ENCODE assay signal across 10 mouse cellular contexts in genomic region chr19:9081311-9082190, GRCm38 (mm10). TPM values are rescaled to one million over a fixed set of nuclear protein-coding genes. Genes with fewer than 3 reads are reported as not detected.
DNase-seq lines count a peak whose midpoint lies in the region; ATAC-seq and TF ChIP-seq lines count a peak whose summit lies in the region.
"Had no signal": no experiment of that assay in that cellular context is flagged by ENCODE, and none has a peak within 500 bp of the region (broad histone marks: within the 10 kb centered on the region; RNA-seq: fewer than 3 reads in every experiment).

No protein-coding gene starts in this region.

- intact Hi-C loops in heart, postnatal 36 days (cut with DNase I), result loop anchor here (1.0 to 2.0 kb wide), 3 partner anchors 29 to 105 kb away; no protein-coding TSS in a partner anchor

- peak overlapping the region; percentile 55; the same call in 1 of the 2 replicates for H3K4me2 ChIP-seq in heart, embryonic 14.5 days (ENCODE audit: low read length)
- H3K4me2 ChIP-seq in forebrain, embryonic 13.5 days, result peak overlapping the region; percentile 22
- H3K4me2 ChIP-seq in limb, embryonic 14.5 days (replicated peaks; ENCODE audit: low read depth, low read length, severe bottlenecking), result peak overlapping the region; percentile 35; the same call in 1 of the 2 replicates
- peak overlapping the region; percentile 30; the same call in 1 of the 2 replicates for H3K4me2 ChIP-seq in neural tube, embryonic 14.5 days (ENCODE audit: low read depth, low read length)

- no peak for ATAC-seq in heart, embryonic 14.5 days (ENCODE audit: insufficient number of reproducible peaks, insufficient read depth, low FRiP score, low read depth)
- peak; percentile 34; the same call in 1 of the 2 replicates for ATAC-seq in forebrain, embryonic 13.5 days
- no peak for ATAC-seq in limb, embryonic 14.5 days (ENCODE audit: low FRiP score, low read depth)
- peak; percentile 38; the same call in 1 of the 2 replicates for ATAC-seq in neural tube, embryonic 14.5 days (ENCODE audit: low read depth)

- H3K4me1 ChIP-seq in heart, embryonic 14.5 days (ENCODE audit: control insufficient read depth in 2 of 2, insufficient read depth in 2 of 2, low read length in 2 of 2), result peaks cover 11 to 22% of the 10 kb centered on the region in 2 experiments
- peaks cover 4% of the 10 kb centered on the region; the same call in 1 of the 2 replicates for H3K4me1 ChIP-seq in forebrain, embryonic 13.5 days
- H3K4me1 ChIP-seq in limb, embryonic 14.5 days (ENCODE audit: control insufficient read depth, insufficient read depth, low read length), result no peaks in the 10 kb centered on the region; the same call in 1 of the 2 replicates
- no peaks in the 10 kb centered on the region for H3K4me1 ChIP-seq in neural tube, embryonic 14.5 days (ENCODE audit: control insufficient read depth, insufficient read depth, low read length)

- TF ChIP-seq POLR2A in limb, embryonic 14.5 days (IDR thresholded peaks at IDR 0.05; ENCODE audit: borderline replicate concordance, extremely low read depth, insufficient read depth, insufficient read length), result no peak

- no peaks in the 10 kb centered on the region for H3K36me3 ChIP-seq in heart, embryonic 14.5 days (ENCODE audit: control insufficient read depth, insufficient read depth, low read length)
- H3K36me3 ChIP-seq in forebrain, embryonic 13.5 days (ENCODE audit: poor library complexity, severe bottlenecking), result no peaks in the 10 kb centered on the region
- no peaks in the 10 kb centered on the region for H3K36me3 ChIP-seq in limb, embryonic 14.5 days (ENCODE audit: control insufficient read depth, insufficient read depth, low read length)
- H3K36me3 ChIP-seq in neural tube, embryonic 14.5 days (ENCODE audit: control insufficient read depth, insufficient read depth, low read length), result no peaks in the 10 kb centered on the region
- H3K36me3 ChIP-seq: embryonic facial prominence, embryonic 13.5 days had no signal

- no peak for TF ChIP-seq CTCF in layer of hippocampus, adult 2 months (conservative IDR thresholded peaks at IDR 0.05)

- DNase-seq in heart, postnatal 36 days, result no peak
- no peak for DNase-seq in limb, embryonic 14.5 days (ENCODE audit: low spot score)
- no peak for DNase-seq in layer of hippocampus, adult 2 months (ENCODE audit: low spot score in 2 of 2)
- DNase-seq in layer of hippocampus, adult 8-10 months (ENCODE audit: low spot score in 2 of 2), result no peak
- DNase-seq in frontal cortex, postnatal 14 days (ENCODE audit: low spot score in 2 of 2), result no peak

- no peaks in the 10 kb centered on the region for H3K9me3 ChIP-seq in heart, embryonic 14.5 days (ENCODE audit: control insufficient read depth, low read length)
- no peaks in the 10 kb centered on the region for H3K9me3 ChIP-seq in forebrain, embryonic 13.5 days (replicated peaks)
- H3K9me3 ChIP-seq in limb, embryonic 14.5 days (ENCODE audit: control insufficient read depth, low read length), result no peaks in the 10 kb centered on the region
- H3K9me3 ChIP-seq in neural tube, embryonic 14.5 days (ENCODE audit: control insufficient read depth, low read length), result no peaks in the 10 kb centered on the region
- H3K9me3 ChIP-seq: embryonic facial prominence, embryonic 13.5 days had no signal

- H3K27me3 ChIP-seq in heart, embryonic 14.5 days (ENCODE audit: control insufficient read depth, insufficient read depth, low read length), result no peaks in the 10 kb centered on the region
- H3K27me3 ChIP-seq in forebrain, embryonic 13.5 days, result no peaks in the 10 kb centered on the region
- H3K27me3 ChIP-seq in limb, embryonic 14.5 days (ENCODE audit: control insufficient read depth, insufficient read depth, low read length), result no peaks in the 10 kb centered on the region
- H3K27me3 ChIP-seq in neural tube, embryonic 14.5 days (ENCODE audit: control insufficient read depth, insufficient read depth, low read length), result no peaks in the 10 kb centered on the region
- H3K27me3 ChIP-seq: embryonic facial prominence, embryonic 13.5 days had no signal

- H3K27ac ChIP-seq in heart, embryonic 14.5 days (replicated peaks in 1 of 2; ENCODE audit: control insufficient read depth in 1 of 2, insufficient read depth in 1 of 2, low read depth in 2 of 2, low read length in 2 of 2), result no peak overlapping the region
- no peak overlapping the region for H3K27ac ChIP-seq in forebrain, embryonic 13.5 days
- no peak overlapping the region for H3K27ac ChIP-seq in limb, embryonic 14.5 days (replicated peaks; ENCODE audit: low read depth, low read length)
- no peak overlapping the region for H3K27ac ChIP-seq in neural tube, embryonic 14.5 days (ENCODE audit: low read depth, low read length)
- H3K27ac ChIP-seq in layer of hippocampus, adult 2 months, result no peak overlapping the region; the same call in 1 of the 2 replicates
- H3K27ac ChIP-seq: embryonic facial prominence, embryonic 13.5 days had no signal

- peak overlapping the region; percentile 57 for H3K9ac ChIP-seq in heart, embryonic 14.5 days (ENCODE audit: low read length)
- peak overlapping the region; percentile 40; the same call in 1 of the 2 replicates for H3K9ac ChIP-seq in forebrain, embryonic 13.5 days
- no peak overlapping the region for H3K9ac ChIP-seq in limb, embryonic 14.5 days (ENCODE audit: low read depth, low read length, severe bottlenecking)
- no peak overlapping the region for H3K9ac ChIP-seq in neural tube, embryonic 14.5 days (replicated peaks; ENCODE audit: low read depth, low read length)

- H3K4me3 ChIP-seq in heart, embryonic 14.5 days (ENCODE audit: control insufficient read depth in 1 of 2, insufficient read depth in 1 of 2, low read depth in 1 of 2, low read length in 2 of 2), result no peak overlapping the region
- no peak overlapping the region for H3K4me3 ChIP-seq in forebrain, embryonic 13.5 days
- H3K4me3 ChIP-seq in limb, embryonic 14.5 days (replicated peaks; ENCODE audit: low read length), result no peak overlapping the region
- H3K4me3 ChIP-seq in neural tube, embryonic 14.5 days (ENCODE audit: low read depth, low read length), result no peak overlapping the region
- H3K4me3 ChIP-seq in layer of hippocampus, adult 2 months, result no peak overlapping the region

- 86% methylated on average over 14 of the region's 14 CpGs for WGBS in heart, embryonic 14.5 days
- WGBS in forebrain, embryonic 13.5 days, result 87% methylated on average over 14 of the region's 14 CpGs
- 80% methylated on average over 14 of the region's 14 CpGs for WGBS in limb, embryonic 14.5 days
- WGBS in neural tube, embryonic 14.5 days, result 72% methylated on average over 14 of the region's 14 CpGs

RNA-seq across cellular contexts. Expression of gene Scgb1a1, which starts 6.2 kb away (rescaled TPM):
- not detected in 2 replicates for polyA plus RNA-seq in heart, embryonic 14.5 days (2014; fragmentation: Nextera tagmentation; extraction: Ambion mirVana)
- total RNA-seq in heart, postnatal 36 days (2021), result not detected
- not detected in 2 replicates for polyA plus RNA-seq in forebrain, embryonic 13.5 days (2015; fragmentation: Nextera tagmentation; extraction: Ambion mirVana)
- 0.35 TPM in 1 of 2 replicates, not detected in the other for polyA plus RNA-seq in limb, embryonic 14.5 days (2012; rRNA removed)
- not detected in 2 replicates for polyA plus RNA-seq in limb, embryonic 14.5 days (2014; fragmentation: Nextera tagmentation; extraction: Ambion mirVana)
- polyA plus RNA-seq in neural tube, embryonic 14.5 days (2014; fragmentation: Nextera tagmentation; extraction: Ambion mirVana), result not detected in 2 replicates
- not detected for total RNA-seq in layer of hippocampus, adult 2 months (2021)
- not detected for total RNA-seq in layer of hippocampus, adult 8-10 months (2022)
- polyA plus RNA-seq: brain, embryonic 14.5 days; embryonic facial prominence, embryonic 13.5 days had no signal

RNA-seq across cellular contexts. Expression of gene Asrgl1, which starts 53.9 kb away (rescaled TPM):
- polyA plus RNA-seq in heart, embryonic 14.5 days (2014; fragmentation: Nextera tagmentation; extraction: Ambion mirVana), result 11.8 and 15.2 TPM in 2 replicates
- total RNA-seq in heart, postnatal 36 days (2021), result 10 to 100 TPM; 24.3 to 28.4 TPM
- 28.7 and 29.4 TPM in 2 replicates for polyA plus RNA-seq in forebrain, embryonic 13.5 days (2015; fragmentation: Nextera tagmentation; extraction: Ambion mirVana)
- 5.7 and 6.3 TPM in 2 replicates for polyA plus RNA-seq in limb, embryonic 14.5 days (2012; rRNA removed)
- 8.5 and 11.2 TPM in 2 replicates for polyA plus RNA-seq in limb, embryonic 14.5 days (2014; fragmentation: Nextera tagmentation; extraction: Ambion mirVana)
- 22.3 and 31.3 TPM in 2 replicates for polyA plus RNA-seq in neural tube, embryonic 14.5 days (2014; fragmentation: Nextera tagmentation; extraction: Ambion mirVana)
- total RNA-seq in layer of hippocampus, adult 2 months (2021), result 100 to 1,000 TPM; 133 to 162 TPM
- total RNA-seq in layer of hippocampus, adult 8-10 months (2022), result 100 to 1,000 TPM; 143 to 155 (median 148) TPM

Comparison
In these comparisons a context has a peak if more than half of its experiments do, and no peak if none do; other contexts are left out.
1. ATAC-seq: peak in forebrain, embryonic 13.5 days (single experiment) and neural tube, embryonic 14.5 days (single experiment); none in heart, embryonic 14.5 days (single experiment) and limb, embryonic 14.5 days (single experiment).
2. H3K9ac ChIP-seq: peak in heart, embryonic 14.5 days (single experiment) and forebrain, embryonic 13.5 days (single experiment); none in limb, embryonic 14.5 days (single experiment) and neural tube, embryonic 14.5 days (single experiment).
3. Peak in every context shown above with its lines, with median percentiles within 50 percentile points of each other: H3K4me2 ChIP-seq.